Mouse (Mus musculus) limb, embryonic 14.5 days (tissue): ENCODE measurements around the gene Irf2. TPM values are rescaled to one million over a fixed set of nuclear protein-coding genes. Genes with fewer than 3 reads are reported as not detected.
A peak's percentile ranks its signal among the peaks of the same experiment; 100 is the strongest.

ENCODE experiments used
- ATAC-seq: fragments of 200-750 bp; cut with Nextera tagmentation; 2 replicates; pipeline ENCODE4 v1.8.0; 2017; ENCODE audit warnings: low read depth, moderate number of reproducible peaks, moderate TSS enrichment; ENCODE audit not compliant: low FRiP score
- DNase-seq: peaks from one replicate; pipeline ENCODE4 v3.0.0-alpha.2; 2015; ENCODE audit warnings: low spot score
- H3K27ac ChIP-seq: fragments of 300-500 bp; sonication (generic); replicated peaks from 2 replicates; pipeline ENCODE4 v1.5.1; 2014; ENCODE audit warnings: low read depth, mild to moderate bottlenecking, low read length, moderate library complexity, mixed read lengths
- H3K27me3 ChIP-seq: fragments of 300-500 bp; sonication (generic); 2 replicates; pipeline ENCODE4 v1.6.1; 2014; ENCODE audit warnings: low read length, mixed read lengths; ENCODE audit not compliant: control insufficient read depth, insufficient read depth
- H3K36me3 ChIP-seq: fragments of 300-500 bp; sonication (generic); 2 replicates; pipeline ENCODE4 v1.6.1; 2014; ENCODE audit warnings: mild to moderate bottlenecking, low read length, moderate library complexity, mixed read lengths; ENCODE audit not compliant: control insufficient read depth, insufficient read depth
- H3K4me1 ChIP-seq: fragments of 300-500 bp; sonication (generic); 2 replicates; pipeline ENCODE4 v1.6.1; 2014; ENCODE audit warnings: antibody characterized with exemption, low read length, mixed read lengths; ENCODE audit not compliant: control insufficient read depth, insufficient read depth
- H3K4me2 ChIP-seq: fragments of 300-500 bp; sonication (generic); replicated peaks from 2 replicates; pipeline ENCODE4 v1.6.1; 2014; ENCODE audit warnings: low read depth, mild to moderate bottlenecking, low read length, moderate library complexity; ENCODE audit not compliant: severe bottlenecking
- H3K4me3 ChIP-seq: fragments of 300-500 bp; sonication (generic); replicated peaks from 2 replicates; pipeline ENCODE4 v1.5.1; 2014; ENCODE audit warnings: low read length
- H3K9ac ChIP-seq: fragments of 300-500 bp; sonication (generic); 2 replicates; pipeline ENCODE4 v1.6.1; 2014; ENCODE audit warnings: mild to moderate bottlenecking, low read depth, low read length, moderate library complexity; ENCODE audit not compliant: severe bottlenecking
- H3K9me3 ChIP-seq: fragments of 300-500 bp; sonication (generic); 2 replicates; pipeline ENCODE4 v1.6.1; 2016; ENCODE audit warnings: low read length; ENCODE audit not compliant: control insufficient read depth
- POLR2A ChIP-seq: fragments of 200-500 bp; IDR thresholded peaks from 2 replicates; pipeline ENCODE4 v1.8.0; 2012; ENCODE audit warnings: inconsistent platforms, mild to moderate bottlenecking, moderate library complexity, borderline replicate concordance; ENCODE audit not compliant: insufficient read depth, insufficient read length; ENCODE audit errors: extremely low read depth
- WGBS: fragments of 180-500 bp; shearing (Covaris S2); extraction: QIAGEN DNeasy Blood & Tissue Kit; methylation state at CpG from one replicate; pipeline ENCODE4 v1.1.7; 2014; 5-methylcytosine and 5-hydroxymethylcytosine counted together
- polyA plus RNA-seq, 2 experiments: library from polyadenylated mRNA; depleted of rRNA in 1 of 2; stranded (reverse) in 1 of 2; unstranded in 1 of 2; fragments of >200 nt; fragmentation: Nextera tagmentation in 1 of 2; extraction: Ambion mirVana in 1 of 2; gene quantifications; 2 replicates each; pipeline versions ENCODE4 v1.2.1 to v1.2.3; 2012 to 2014

The Irf2 gene
- polyA plus RNA-seq, 2 experiments, result 15.1 to 16.8 TPM

DNA sequence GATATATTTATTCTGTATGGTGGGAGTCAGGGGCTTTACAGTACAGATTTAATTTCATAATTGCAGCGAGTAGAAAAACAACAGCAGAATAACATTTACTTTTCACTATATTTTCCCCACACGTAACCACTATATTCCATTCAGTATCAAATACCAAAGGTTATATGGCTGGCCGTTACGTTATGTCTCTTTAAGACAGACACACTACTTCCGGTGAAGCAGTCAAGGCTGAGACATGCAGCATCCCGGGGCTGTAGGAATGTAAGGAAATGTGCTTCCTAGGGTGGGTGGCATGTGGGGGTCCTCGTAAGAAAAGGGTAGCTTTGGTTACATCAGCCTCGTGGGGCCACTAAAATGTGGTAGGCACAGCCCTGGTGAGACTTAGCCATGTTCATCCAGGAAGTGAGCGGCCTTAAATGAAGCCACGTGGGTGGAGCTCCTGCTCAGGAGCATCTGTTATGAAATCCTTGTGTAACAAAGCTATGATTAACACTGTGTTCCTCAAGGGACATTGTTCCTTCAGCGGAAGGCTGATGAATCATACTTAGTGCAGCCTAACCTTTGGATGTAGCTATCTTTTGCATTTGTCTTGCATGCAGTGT is 71.6 kb downstream of the Irf2 start:
- Histone ChIP-seq H3K4me1 (no peaks in the 10 kb centered on the region), H3K4me2 (no peak overlapping the region), H3K27me3 (no peaks in the 10 kb centered on the region), H3K4me3 (no peak overlapping the region), H3K9ac (no peak overlapping the region), H3K9me3 (no peaks in the 10 kb centered on the region), H3K36me3 (peaks cover 49% of the 10 kb centered on the region), H3K27ac (no peak overlapping the region)
- DNase-seq (peak; percentile 28), ATAC-seq (no peak)
- no peak for TF ChIP-seq POLR2A
- WGBS, result 76% methylated on average over 11 of the region's 11 CpGs

GRCm38 (mm10) chr8:46811944-46812343 is 72.4 kb downstream of the Irf2 start:
- TF ChIP-seq POLR2A, result no peak
- ATAC-seq (no peak), DNase-seq (no peak)
- Histone ChIP-seq H3K27me3 (no peaks in the 10 kb centered on the region), H3K9me3 (no peaks in the 10 kb centered on the region), H3K4me2 (no peak overlapping the region), H3K4me1 (no peaks in the 10 kb centered on the region), H3K27ac (no peak overlapping the region), H3K36me3 (peaks cover 43% of the 10 kb centered on the region), H3K9ac (no peak overlapping the region), H3K4me3 (no peak overlapping the region)
- 89% methylated on average over 2 of the region's 2 CpGs for WGBS

DNA sequence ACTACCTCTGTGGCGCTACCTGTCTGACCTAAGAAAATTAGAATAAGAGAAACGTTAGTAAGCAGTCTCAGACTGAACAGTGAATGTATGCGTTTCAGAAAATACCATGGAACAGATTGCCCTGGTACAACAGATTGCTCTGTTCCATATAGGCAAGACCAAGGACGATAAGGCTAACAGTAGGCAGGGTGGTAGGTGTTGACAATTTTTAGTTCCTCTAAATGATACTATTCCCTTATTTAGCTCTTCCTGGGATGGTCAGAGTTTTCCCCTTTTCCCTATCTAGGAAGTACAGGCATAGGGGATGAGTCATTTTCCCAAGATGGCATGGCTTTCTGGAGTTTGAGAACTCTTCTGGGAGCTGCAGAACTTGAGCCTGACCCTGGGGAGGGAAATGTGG is 73.4 kb downstream of the Irf2 start:
- DNase-seq (no peak), ATAC-seq (no peak)
- no peak for TF ChIP-seq POLR2A
- H3K9me3 ChIP-seq, result no peaks in the 10 kb centered on the region
- no peak overlapping the region for H3K9ac ChIP-seq
- no peak overlapping the region for H3K4me3 ChIP-seq
- no peak overlapping the region for H3K27ac ChIP-seq
- peaks cover 33% of the 10 kb centered on the region for H3K36me3 ChIP-seq
- H3K27me3 ChIP-seq, result no peaks in the 10 kb centered on the region
- peaks cover 2% of the 10 kb centered on the region; the same call in 1 of the 2 replicates for H3K4me1 ChIP-seq
- 92% methylated on average over 4 of the region's 4 CpGs for WGBS
- no peak overlapping the region for H3K4me2 ChIP-seq

GRCm38 (mm10) chr8:46818106-46818989 is 78.8 kb downstream of the Irf2 start:
- no peak for TF ChIP-seq POLR2A
- Histone ChIP-seq H3K9me3 (no peaks in the 10 kb centered on the region), H3K36me3 (peaks cover 24% of the 10 kb centered on the region), H3K4me2 (no peak overlapping the region), H3K9ac (no peak overlapping the region), H3K27ac (no peak overlapping the region), H3K4me1 (peaks cover 7% of the 10 kb centered on the region; the same call in 1 of the 2 replicates), H3K4me3 (no peak overlapping the region), H3K27me3 (no peaks in the 10 kb centered on the region)
- DNase-seq, result peak; percentile 6
- 57% methylated on average over 14 of the region's 14 CpGs for WGBS
- ATAC-seq, result peak; percentile 47; the same call in 1 of the 2 replicates

DNA sequence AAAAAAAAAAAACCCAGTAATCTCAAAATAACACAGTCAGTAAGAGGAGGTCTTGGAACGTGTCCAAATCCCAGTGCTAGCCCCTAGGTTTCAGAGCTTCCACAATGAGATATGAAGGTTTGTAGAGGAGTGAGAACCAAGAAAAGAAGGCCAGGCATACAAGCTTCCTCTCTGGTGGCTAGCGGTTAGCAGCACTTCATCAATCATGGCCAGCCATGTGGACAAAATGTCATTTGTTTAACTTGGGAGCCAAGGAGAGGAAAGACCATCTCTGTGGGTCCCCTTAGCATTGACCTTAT is 79.4 kb downstream of the Irf2 start:
- WGBS, result 59% methylated on average over 2 of the region's 2 CpGs
- H3K4me1 ChIP-seq, result peaks cover 7% of the 10 kb centered on the region; the same call in 1 of the 2 replicates
- no peak overlapping the region for H3K4me3 ChIP-seq
- no peaks in the 10 kb centered on the region for H3K27me3 ChIP-seq
- DNase-seq (peak; percentile 61), ATAC-seq (no peak)
- H3K4me2 ChIP-seq, result no peak overlapping the region
- H3K36me3 ChIP-seq, result peaks cover 25% of the 10 kb centered on the region
- no peak overlapping the region for H3K9ac ChIP-seq
- no peaks in the 10 kb centered on the region for H3K9me3 ChIP-seq
- no peak overlapping the region for H3K27ac ChIP-seq
- no peak for TF ChIP-seq POLR2A
